Mouse (Mus musculus) midbrain, embryonic 14.5 days (tissue): ENCODE data around the gene Luc7l3. TPM values are rescaled to one million over a fixed set of nuclear protein-coding genes. Genes with fewer than 3 reads are reported as not detected.

ENCODE experiments used
- ATAC-seq: fragments of 200-750 bp; cut with Nextera tagmentation; 2 replicates; pipeline ENCODE4 v1.8.0; 2017; ENCODE audit warnings: moderate number of reproducible peaks, moderate library complexity; ENCODE audit not compliant: low FRiP score, low TSS enrichment
- DNase-seq: peaks from one replicate; pipeline ENCODE4 v3.0.0-alpha.2; 2015
- H3K27ac ChIP-seq: fragments of 300-500 bp; sonication (generic); replicated peaks from 2 replicates; pipeline ENCODE4 v1.5.1; 2014; ENCODE audit warnings: mild to moderate bottlenecking, low read depth, low read length, moderate library complexity
- H3K27me3 ChIP-seq: fragments of 300-500 bp; sonication (generic); 2 replicates; pipeline ENCODE4 v1.6.1; 2014; ENCODE audit warnings: low read length, control low read depth, mixed read lengths; ENCODE audit not compliant: control insufficient read depth, insufficient read depth
- H3K36me3 ChIP-seq: fragments of 300-500 bp; sonication (generic); 2 replicates; pipeline ENCODE4 v1.6.1; 2014; ENCODE audit warnings: low read length, control low read depth; ENCODE audit not compliant: control insufficient read depth, insufficient read depth
- H3K4me1 ChIP-seq: fragments of 300-500 bp; sonication (generic); 2 replicates; pipeline ENCODE4 v1.6.1; 2014; ENCODE audit warnings: mild to moderate bottlenecking, antibody characterized with exemption, low read length, control low read depth; ENCODE audit not compliant: control insufficient read depth, insufficient read depth
- H3K4me2 ChIP-seq: fragments of 300-500 bp; sonication (generic); 2 replicates; pipeline ENCODE4 v1.6.1; 2014; ENCODE audit warnings: mild to moderate bottlenecking, low read length, moderate library complexity
- H3K4me3 ChIP-seq: fragments of 300-500 bp; sonication (generic); replicated peaks from 2 replicates; pipeline ENCODE4 v1.5.1; 2014; ENCODE audit warnings: low read depth, low read length
- H3K9ac ChIP-seq: fragments of 300-500 bp; sonication (generic); replicated peaks from 2 replicates; pipeline ENCODE4 v1.6.1; 2014; ENCODE audit warnings: mild to moderate bottlenecking, low read length, moderate library complexity
- H3K9me3 ChIP-seq: fragments of 300-500 bp; sonication (generic); 2 replicates; pipeline ENCODE4 v1.6.1; 2016; ENCODE audit warnings: low read length, control low read depth, mixed read lengths; ENCODE audit not compliant: control insufficient read depth
- WGBS: fragments of 180-500 bp; shearing (Covaris S2); extraction: QIAGEN DNeasy Blood & Tissue Kit; methylation state at CpG from one replicate; pipeline ENCODE4 v1.1.7; 2014; 5-methylcytosine and 5-hydroxymethylcytosine counted together
- polyA plus RNA-seq: library from polyadenylated mRNA; unstranded; fragments of >200 nt; fragmentation: Nextera tagmentation; extraction: Ambion mirVana; gene quantifications from 2 replicates; pipeline ENCODE4 v1.2.1, GENCODE M21; 2014

Gene Luc7l3
- polyA plus RNA-seq, 1 experiment from 2014 or later: 122 TPM

- Histone ChIP-seq H3K9ac (no peak overlapping the region), H3K4me1 (no peaks in the 10 kb centered on the region), H3K4me2 (no peak overlapping the region), H3K27me3 (no peaks in the 10 kb centered on the region), H3K9me3 (no peaks in the 10 kb centered on the region), H3K27ac (no peak overlapping the region), H3K36me3 (no peaks in the 10 kb centered on the region), H3K4me3 (no peak overlapping the region)
- DNase-seq: no peak
- WGBS: 74% methylated on average over 4 of the region's 4 CpGs
- ATAC-seq: no peak
These were observed 62.0 kb downstream of the Luc7l3 start for GRCm38 (mm10) chr11:94259814-94260213.

GRCm38 (mm10) chr11:94257987-94258386 lies 63.8 kb downstream of the Luc7l3 start:
- whole genome bisulfite sequencing: 75% methylated on average over 14 of the region's 14 CpGs
- H3K4me1 ChIP-seq: no peaks in the 10 kb centered on the region
- no peaks in the 10 kb centered on the region for H3K9me3 ChIP-seq
- no peak overlapping the region for H3K4me2 ChIP-seq
- no peaks in the 10 kb centered on the region for H3K27me3 ChIP-seq
- no peaks in the 10 kb centered on the region for H3K36me3 ChIP-seq
- DNase-seq (peak; percentile 10), ATAC-seq (no peak)
- H3K4me3 ChIP-seq: no peak overlapping the region
- no peak overlapping the region for H3K27ac ChIP-seq
- no peak overlapping the region for H3K9ac ChIP-seq

- 65% methylated on average over 5 of the region's 5 CpGs for WGBS
- H3K27ac ChIP-seq: no peak overlapping the region
These were observed 66.1 kb downstream of the Luc7l3 start for GRCm38 (mm10) chr11:94255733-94256132.

GRCm38 (mm10) chr11:94253691-94254090 lies 68.1 kb downstream of the Luc7l3 start:
- ATAC-seq: no peak

More at GRCm38 (mm10) chr11:94255733-94256132, 66.1 kb downstream of the Luc7l3 start:
- no peak overlapping the region for H3K9ac ChIP-seq
- H3K4me2 ChIP-seq: no peak overlapping the region
- peak; percentile 14 for DNase-seq
- H3K4me3 ChIP-seq: no peak overlapping the region
- H3K9me3 ChIP-seq: no peaks in the 10 kb centered on the region
- H3K36me3 ChIP-seq: no peaks in the 10 kb centered on the region
- H3K27me3 ChIP-seq: no peaks in the 10 kb centered on the region
- no peak for ATAC-seq
- no peaks in the 10 kb centered on the region for H3K4me1 ChIP-seq

GRCm38 (mm10) chr11:94253156-94253555 lies 68.6 kb downstream of the Luc7l3 start:
- 87% methylated on average over 9 of the region's 9 CpGs for WGBS

More at GRCm38 (mm10) chr11:94253691-94254090, 68.1 kb downstream of the Luc7l3 start:
- H3K9me3 ChIP-seq: no peaks in the 10 kb centered on the region
- DNase-seq: no peak
- no peaks in the 10 kb centered on the region for H3K27me3 ChIP-seq
- no peak overlapping the region for H3K4me2 ChIP-seq
- no peak overlapping the region for H3K4me3 ChIP-seq
- no peaks in the 10 kb centered on the region for H3K36me3 ChIP-seq
- H3K27ac ChIP-seq: no peak overlapping the region
- no peaks in the 10 kb centered on the region for H3K4me1 ChIP-seq
- 90% methylated on average over 10 of the region's 10 CpGs for WGBS
- no peak overlapping the region for H3K9ac ChIP-seq

GRCm38 (mm10) chr11:94246789-94247061 lies 75.1 kb downstream of the Luc7l3 start:
- H3K27ac ChIP-seq: peak overlapping the region; percentile 52; the same call in 1 of the 2 replicates
- H3K9me3 ChIP-seq: no peaks in the 10 kb centered on the region
- ATAC-seq (no peak), DNase-seq (no peak)
- H3K36me3 ChIP-seq: no peaks in the 10 kb centered on the region
- no peak overlapping the region for H3K4me3 ChIP-seq
- no peak overlapping the region for H3K4me2 ChIP-seq
- H3K27me3 ChIP-seq: no peaks in the 10 kb centered on the region
- 57% methylated on average over 8 of the region's 8 CpGs for WGBS
- H3K4me1 ChIP-seq: peaks cover 26% of the 10 kb centered on the region
- no peak overlapping the region; the same call in 1 of the 2 replicates for H3K9ac ChIP-seq

More at GRCm38 (mm10) chr11:94253156-94253555, 68.6 kb downstream of the Luc7l3 start:
- no peak for DNase-seq
- ATAC-seq: no peak
- Histone ChIP-seq H3K9ac (no peak overlapping the region), H3K9me3 (no peaks in the 10 kb centered on the region), H3K36me3 (no peaks in the 10 kb centered on the region), H3K27ac (no peak overlapping the region), H3K4me3 (no peak overlapping the region), H3K27me3 (no peaks in the 10 kb centered on the region), H3K4me1 (no peaks in the 10 kb centered on the region), H3K4me2 (no peak overlapping the region)

GRCm38 (mm10) chr11:94245955-94246788 lies 75.6 kb downstream of the Luc7l3 start, which contains the start of gene Wfikkn2:
Gene Wfikkn2, minus strand, starts transcription at chr11:94246005.
- no peaks in the 10 kb centered on the region for H3K36me3 ChIP-seq
- no peak within 1 kb of the TSS; the same call in 1 of the 2 replicates for H3K9ac ChIP-seq
- peak within 1 kb of the TSS; percentile 64 for H3K27ac ChIP-seq
- DNase-seq: peak; percentile 73
- H3K27me3 ChIP-seq: no peaks in the 10 kb centered on the region
- no peak within 1 kb of the TSS for H3K4me2 ChIP-seq
- no peaks in the 10 kb centered on the region for H3K9me3 ChIP-seq
- H3K4me1 ChIP-seq: peaks cover 26% of the 10 kb centered on the region
- WGBS: 38% methylated on average over 17 of the region's 17 CpGs
- H3K4me3 ChIP-seq: no peak within 1 kb of the TSS
- ATAC-seq: peak; percentile 86

- Histone ChIP-seq H3K36me3 (no peaks in the 10 kb centered on the region), H3K4me2 (no peak overlapping the region), H3K4me1 (peaks cover 26% of the 10 kb centered on the region), H3K9me3 (no peaks in the 10 kb centered on the region), H3K27ac (no peak overlapping the region), H3K9ac (no peak overlapping the region), H3K27me3 (no peaks in the 10 kb centered on the region), H3K4me3 (no peak overlapping the region)
- DNase-seq (peak; percentile 53), ATAC-seq (no peak)
- WGBS: 40% methylated on average over 9 of the region's 9 CpGs
These were observed 77.4 kb downstream of the Luc7l3 start for GRCm38 (mm10) chr11:94244385-94244784.
